In the genomic region with DNA sequence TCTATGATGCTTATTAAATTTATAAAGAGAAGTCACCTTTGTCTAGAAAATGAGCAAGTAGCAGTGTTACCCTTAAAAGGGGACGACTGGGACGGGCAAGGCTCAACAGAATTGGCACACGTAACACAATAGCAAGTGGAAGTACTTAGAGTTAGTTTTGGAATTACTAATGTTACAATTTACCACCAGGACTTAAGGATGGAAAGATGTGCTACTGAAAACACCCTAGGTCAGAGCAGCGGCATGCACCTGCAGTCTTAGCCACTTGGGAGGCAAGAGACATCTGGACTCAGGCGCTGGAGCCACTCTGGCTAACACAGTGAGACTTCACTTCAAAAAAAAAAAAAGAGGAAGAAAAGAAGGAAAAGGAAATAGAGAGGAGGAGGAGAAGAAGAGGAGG, we compare ENCODE assay signal across 17 mouse cellular contexts. TPM values are rescaled to one million over a fixed set of nuclear protein-coding genes. Genes with fewer than 3 reads are reported as not detected.
"Had no signal": no experiment of that assay in that cellular context is flagged by ENCODE, and none has a peak within 500 bp of the region (broad histone marks: within the 10 kb centered on the region; RNA-seq: fewer than 3 reads in every experiment).

No protein-coding gene starts in this region.

- H3K4me1 ChIP-seq: stomach, embryonic 15.5 days had no signal

- DNase-seq: retina, postnatal 1 day; right cerebral cortex, adult 18-20 months; right cerebral cortex, postnatal 14 days; right cerebral cortex, postnatal 25 days; right cerebral cortex, postnatal 4 days; spleen, adult 18-20 months; thymus, adult 18-20 months; thymus, adult 2 months; thymus, postnatal 14 days; thymus, postnatal 25 days; thymus, postnatal 36 days; thymus, postnatal 4 days had no signal

- H3K27me3 ChIP-seq: neural tube, embryonic 13.5 days; neural tube, embryonic 15.5 days; stomach, embryonic 15.5 days had no signal

- H3K4me3 ChIP-seq: neural tube, embryonic 13.5 days; neural tube, embryonic 15.5 days; stomach, embryonic 15.5 days had no signal

- H3K4me2 ChIP-seq: neural tube, embryonic 13.5 days; neural tube, embryonic 15.5 days; stomach, embryonic 15.5 days had no signal

- H3K36me3 ChIP-seq: stomach, embryonic 15.5 days had no signal

- H3K9me3 ChIP-seq: neural tube, embryonic 13.5 days; neural tube, embryonic 15.5 days; stomach, embryonic 15.5 days had no signal

- H3K9ac ChIP-seq: neural tube, embryonic 13.5 days; neural tube, embryonic 15.5 days; stomach, embryonic 15.5 days had no signal

- H3K27ac ChIP-seq: neural tube, embryonic 13.5 days; neural tube, embryonic 15.5 days; stomach, embryonic 15.5 days; stomach, postnatal 0 days had no signal

RNA-seq across cellular contexts. Expression of gene Clic6, which starts 29.6 kb away (rescaled TPM):
- total RNA-seq: neutrophil, adult 5-6 weeks had no signal
